Mouse (Mus musculus): Measurements from ENCODE around the gene Dcaf8.

- TF ChIP-seq POLR2A (IDR thresholded peaks at IDR 0.05; ENCODE audit: borderline replicate concordance, low read depth, low read length) (no peak), CTCF (IDR thresholded peaks at IDR 0.05; ENCODE audit: low read depth, low read length) (no peak)
These were observed 71.8 kb downstream of the Dcaf8 start, which contains the start of gene Casq1 for GRCm38 (mm10) chr1:172219451-172220406.

All from bone marrow macrophage, adult 2 months (primary cell).